Mouse (Mus musculus): ENCODE results near the gene Syn3. TPM values are rescaled to one million over a fixed set of nuclear protein-coding genes. Genes with fewer than 3 reads are reported as not detected.
"Not testable (repeated sequence)": the region's sequence is repeated elsewhere in the genome, so short reads cannot be mapped to it uniquely, and the experiment has no call there.

The Syn3 gene
- 3.9 and 4.5 TPM in 2 replicates for polyA plus RNA-seq (2016; fragmentation: Nextera tagmentation; extraction: Ambion mirVana)

- peak within 1 kb of the TSS; percentile 73 for H3K4me3 ChIP-seq
- H3K27me3 ChIP-seq (ENCODE audit: poor library complexity, severe bottlenecking): no peaks in the 10 kb centered on the region
- H3K36me3 ChIP-seq (replicated peaks): no peaks in the 10 kb centered on the region
- DNase-seq (ENCODE audit: extremely low spot score, low spot score): peak; percentile 89
- WGBS: 0% methylated on average over 21 of the region's 21 CpGs
- no peaks in the 10 kb centered on the region for H3K9me3 ChIP-seq
- H3K27ac ChIP-seq: peak within 1 kb of the TSS; percentile 89
- H3K4me1 ChIP-seq: peaks cover 19% of the 10 kb centered on the region
Observed at GRCm38 (mm10) chr10:86498673-86499391, at the start of gene Syn3. Gene Syn3, minus strand, starts transcription at chr10:86498896.

- H3K4me3 ChIP-seq; H3K36me3 ChIP-seq (replicated peaks); DNase-seq (ENCODE audit: extremely low spot score, low spot score); H3K4me1 ChIP-seq; H3K27ac ChIP-seq; H3K9me3 ChIP-seq; H3K27me3 ChIP-seq (ENCODE audit: poor library complexity, severe bottlenecking): not testable (repeated sequence)
- WGBS: 96% methylated on average over 4 of the region's 5 CpGs
Observed at GRCm38 (mm10) chr10:86526357-86526874, 27.7 kb upstream of the Syn3 start.

- Histone ChIP-seq H3K4me1 (no peaks in the 10 kb centered on the region), H3K27ac (no peak overlapping the region), H3K36me3 (replicated peaks) (no peaks in the 10 kb centered on the region), H3K4me3 (no peak overlapping the region), H3K27me3 (ENCODE audit: poor library complexity, severe bottlenecking) (no peaks in the 10 kb centered on the region), H3K9me3 (peaks cover 10% of the 10 kb centered on the region; the same call in 1 of the 2 replicates)
- 91% methylated on average over 4 of the region's 4 CpGs for WGBS
- DNase-seq (ENCODE audit: extremely low spot score, low spot score): no peak
Observed at GRCm38 (mm10) chr10:86513801-86514200, 15.1 kb upstream of the Syn3 start.

GRCm38 (mm10) chr10:86510941-86511340, 12.2 kb upstream of the Syn3 start:
- Histone ChIP-seq H3K27me3 (ENCODE audit: poor library complexity, severe bottlenecking) (no peaks in the 10 kb centered on the region), H3K36me3 (replicated peaks) (no peaks in the 10 kb centered on the region), H3K4me1 (no peaks in the 10 kb centered on the region), H3K4me3 (no peak overlapping the region), H3K27ac (no peak overlapping the region), H3K9me3 (peaks cover 10% of the 10 kb centered on the region; the same call in 1 of the 2 replicates)
- DNase-seq (ENCODE audit: extremely low spot score, low spot score): no peak

- no peak overlapping the region for H3K4me3 ChIP-seq
- H3K9me3 ChIP-seq: no peaks in the 10 kb centered on the region
- no peaks in the 10 kb centered on the region for H3K36me3 ChIP-seq (replicated peaks)
- H3K27ac ChIP-seq: no peak overlapping the region
- no peak for DNase-seq (ENCODE audit: extremely low spot score, low spot score)
- H3K4me1 ChIP-seq: peaks cover 19% of the 10 kb centered on the region
- WGBS: 82% methylated on average over 2 of the region's 2 CpGs
- H3K27me3 ChIP-seq (ENCODE audit: poor library complexity, severe bottlenecking): no peaks in the 10 kb centered on the region
Observed at GRCm38 (mm10) chr10:86502063-86502462, 3.4 kb upstream of the Syn3 start.

- H3K4me1 ChIP-seq: peaks cover 19% of the 10 kb centered on the region
- no peaks in the 10 kb centered on the region for H3K36me3 ChIP-seq (replicated peaks)
- peak; percentile 27 for DNase-seq (ENCODE audit: extremely low spot score, low spot score)
- H3K4me3 ChIP-seq: peak overlapping the region; percentile 73
- no peaks in the 10 kb centered on the region; the same call in 1 of the 2 replicates for H3K27me3 ChIP-seq (ENCODE audit: poor library complexity, severe bottlenecking)
- no peaks in the 10 kb centered on the region for H3K9me3 ChIP-seq
- WGBS: 7% methylated on average over 12 of the region's 12 CpGs
- H3K27ac ChIP-seq: peak overlapping the region; percentile 89
Observed at GRCm38 (mm10) chr10:86498051-86498672, 534 bp downstream of the Syn3 start.

GRCm38 (mm10) chr10:86495851-86496250, 2.8 kb downstream of the Syn3 start:
- Histone ChIP-seq H3K27ac (no peak overlapping the region), H3K9me3 (no peaks in the 10 kb centered on the region), H3K4me3 (no peak overlapping the region), H3K36me3 (replicated peaks) (no peaks in the 10 kb centered on the region), H3K27me3 (ENCODE audit: poor library complexity, severe bottlenecking) (no peaks in the 10 kb centered on the region; the same call in 1 of the 2 replicates), H3K4me1 (peaks cover 36% of the 10 kb centered on the region)
- no peak for DNase-seq (ENCODE audit: extremely low spot score, low spot score)
- WGBS: 92% methylated on average over 2 of the region's 2 CpGs

- H3K4me1 ChIP-seq: peaks cover 34% of the 10 kb centered on the region
- WGBS: 81% methylated on average over 5 of the region's 5 CpGs
- H3K27ac ChIP-seq: no peak overlapping the region
Observed at GRCm38 (mm10) chr10:86493140-86493539, 5.6 kb downstream of the Syn3 start.

GRCm38 (mm10) chr10:86492089-86492907, 6.4 kb downstream of the Syn3 start:
- H3K27ac ChIP-seq: peak overlapping the region; percentile 87
- WGBS: 44% methylated on average over 2 of the region's 2 CpGs
- no peaks in the 10 kb centered on the region for H3K9me3 ChIP-seq
- H3K4me1 ChIP-seq: peaks cover 26% of the 10 kb centered on the region
- peak; percentile 50 for DNase-seq (ENCODE audit: extremely low spot score, low spot score)
- H3K4me3 ChIP-seq: peak overlapping the region; percentile 46
- H3K36me3 ChIP-seq (replicated peaks): no peaks in the 10 kb centered on the region
- H3K27me3 ChIP-seq (ENCODE audit: poor library complexity, severe bottlenecking): no peaks in the 10 kb centered on the region; the same call in 1 of the 2 replicates

More at GRCm38 (mm10) chr10:86493140-86493539, 5.6 kb downstream of the Syn3 start:
- H3K36me3 ChIP-seq (replicated peaks): no peaks in the 10 kb centered on the region
- no peaks in the 10 kb centered on the region for H3K9me3 ChIP-seq
- no peaks in the 10 kb centered on the region; the same call in 1 of the 2 replicates for H3K27me3 ChIP-seq (ENCODE audit: poor library complexity, severe bottlenecking)
- DNase-seq (ENCODE audit: extremely low spot score, low spot score): no peak
- no peak overlapping the region for H3K4me3 ChIP-seq

- Histone ChIP-seq H3K27me3 (ENCODE audit: poor library complexity, severe bottlenecking) (no peaks in the 10 kb centered on the region; the same call in 1 of the 2 replicates), H3K9me3 (no peaks in the 10 kb centered on the region), H3K4me1 (peaks cover 24% of the 10 kb centered on the region), H3K27ac (peak overlapping the region; percentile 87), H3K4me3 (peak overlapping the region; percentile 46), H3K36me3 (replicated peaks) (no peaks in the 10 kb centered on the region)
- DNase-seq (ENCODE audit: extremely low spot score, low spot score): peak; percentile 34
- WGBS: 21% methylated on average over 3 of the region's 3 CpGs
Observed at GRCm38 (mm10) chr10:86491316-86492088, 7.2 kb downstream of the Syn3 start.

- Histone ChIP-seq H3K4me1 (peaks cover 27% of the 10 kb centered on the region), H3K36me3 (replicated peaks) (no peaks in the 10 kb centered on the region), H3K27ac (no peak overlapping the region), H3K27me3 (ENCODE audit: poor library complexity, severe bottlenecking) (no peaks in the 10 kb centered on the region; the same call in 1 of the 2 replicates), H3K4me3 (no peak overlapping the region), H3K9me3 (no peaks in the 10 kb centered on the region)
- no peak for DNase-seq (ENCODE audit: extremely low spot score, low spot score)
- 87% methylated on average over 5 of the region's 5 CpGs for WGBS
Observed at GRCm38 (mm10) chr10:86488544-86488943, 10.2 kb downstream of the Syn3 start.

- Histone ChIP-seq H3K27ac (no peak overlapping the region), H3K4me1 (peaks cover 24% of the 10 kb centered on the region), H3K27me3 (ENCODE audit: poor library complexity, severe bottlenecking) (no peaks in the 10 kb centered on the region), H3K36me3 (replicated peaks) (no peaks in the 10 kb centered on the region), H3K4me3 (no peak overlapping the region), H3K9me3 (no peaks in the 10 kb centered on the region)
- no peak for DNase-seq (ENCODE audit: extremely low spot score, low spot score)
- 70% methylated on average over 4 of the region's 4 CpGs for WGBS
Observed at GRCm38 (mm10) chr10:86485971-86486370, 12.7 kb downstream of the Syn3 start.
